Mouse (Mus musculus) layer of hippocampus, adult 2 months (tissue): ENCODE results near the gene Scimp. TPM values are rescaled to one million over a fixed set of nuclear protein-coding genes. Genes with fewer than 3 reads are reported as not detected.
A peak's percentile ranks its signal among the peaks of the same experiment; 100 is the strongest.

ENCODE experiments used
- DNase-seq, 2 experiments: peaks; one replicate each; pipeline ENCODE4 v3.0.0; 2022; ENCODE audit warnings: low spot score in 2 of 2
- H3K27ac ChIP-seq: fragments of 200-600 bp; 2 replicates; pipeline ENCODE4 v1.8.1; 2022
- H3K4me3 ChIP-seq: fragments of 200-600 bp; 2 replicates; pipeline ENCODE4 v1.8.1; 2022; ENCODE audit warnings: mild to moderate bottlenecking
- CTCF ChIP-seq: fragments of 200-600 bp; conservative IDR thresholded peaks from 2 replicates; pipeline ENCODE4 v1.8.1; 2022; ENCODE audit warnings: antibody characterized with exemption, mild to moderate bottlenecking, moderate library complexity
- total RNA-seq, 2 experiments: library from RNA; stranded (reverse); gene quantifications; 2 replicates each; pipeline ENCODE4 v1.2.3; 2021

The Scimp gene
- total RNA-seq, 2 experiments from 2014 or later: not detected

GRCm38 (mm10) chr11:70828975-70829615 lies 16.7 kb upstream of the Scimp start:
- Histone ChIP-seq H3K4me3 (no peak overlapping the region), H3K27ac (no peak overlapping the region)
- no peak for TF ChIP-seq CTCF
- no peak for DNase-seq

GRCm38 (mm10) chr11:70826207-70826606 lies 13.8 kb upstream of the Scimp start:
- no peak overlapping the region for H3K4me3 ChIP-seq
- TF ChIP-seq CTCF: peak; percentile 57
- H3K27ac ChIP-seq: no peak overlapping the region
- DNase-seq: no peak

GRCm38 (mm10) chr11:70821728-70822591 lies 9.6 kb upstream of the Scimp start:
- no peak for TF ChIP-seq CTCF
- no peak overlapping the region for H3K4me3 ChIP-seq
- DNase-seq: no peak
- H3K27ac ChIP-seq: no peak overlapping the region

GRCm38 (mm10) chr11:70820120-70820519 lies 7.7 kb upstream of the Scimp start:
- TF ChIP-seq CTCF: no peak

GRCm38 (mm10) chr11:70816770-70817169 lies 4.4 kb upstream of the Scimp start:
- DNase-seq: no peak
- Histone ChIP-seq H3K27ac (no peak overlapping the region), H3K4me3 (no peak overlapping the region)
- no peak for TF ChIP-seq CTCF

More at GRCm38 (mm10) chr11:70820120-70820519, 7.7 kb upstream of the Scimp start:
- DNase-seq: no peak
- Histone ChIP-seq H3K4me3 (no peak overlapping the region), H3K27ac (no peak overlapping the region)

- H3K4me3 ChIP-seq: no peak overlapping the region
- TF ChIP-seq CTCF: peak; percentile 92
- H3K27ac ChIP-seq: no peak overlapping the region
- peak; percentile 42 to 71 for DNase-seq
Observed at GRCm38 (mm10) chr11:70815498-70816078, 3.2 kb upstream of the Scimp start.

GRCm38 (mm10) chr11:70815071-70815470 lies 2.7 kb upstream of the Scimp start:
- Histone ChIP-seq H3K4me3 (no peak overlapping the region), H3K27ac (no peak overlapping the region)
- no peak for DNase-seq
- TF ChIP-seq CTCF: no peak

- no peak for DNase-seq
- no peak overlapping the region for H3K4me3 ChIP-seq
- no peak overlapping the region for H3K27ac ChIP-seq
- TF ChIP-seq CTCF: no peak
Observed at GRCm38 (mm10) chr11:70811471-70812240, 730 bp downstream of the Scimp start.

- no peak for TF ChIP-seq CTCF
- no peak overlapping the region for H3K27ac ChIP-seq
- no peak for DNase-seq
- H3K4me3 ChIP-seq: no peak overlapping the region
Observed at GRCm38 (mm10) chr11:70811041-70811440, 1.3 kb downstream of the Scimp start.

- no peak for TF ChIP-seq CTCF
- no peak for DNase-seq
- H3K4me3 ChIP-seq: no peak overlapping the region
- no peak overlapping the region for H3K27ac ChIP-seq
Observed at GRCm38 (mm10) chr11:70809011-70809410, 3.4 kb downstream of the Scimp start.

- no peak for TF ChIP-seq CTCF
- no peak overlapping the region for H3K4me3 ChIP-seq
- H3K27ac ChIP-seq: no peak overlapping the region
- no peak for DNase-seq
Observed at GRCm38 (mm10) chr11:70808101-70808500, 4.3 kb downstream of the Scimp start.

GRCm38 (mm10) chr11:70807630-70808029 lies 4.8 kb downstream of the Scimp start:
- no peak for TF ChIP-seq CTCF
- H3K27ac ChIP-seq: no peak overlapping the region
- DNase-seq: no peak
- H3K4me3 ChIP-seq: no peak overlapping the region

GRCm38 (mm10) chr11:70806697-70807096 lies 5.7 kb downstream of the Scimp start:
- no peak for DNase-seq
- Histone ChIP-seq H3K27ac (no peak overlapping the region), H3K4me3 (no peak overlapping the region)
- TF ChIP-seq CTCF: no peak
